In genomic region chr5:121972680-121973192, GRCm38 (mm10) we compare ENCODE assay signal across 8 mouse cellular contexts.
DNase-seq lines count a peak whose midpoint lies in the region; ATAC-seq and TF ChIP-seq lines count a peak whose summit lies in the region.

No protein-coding gene starts in this region.

- 47% methylated on average over 23 of the region's 23 CpGs for WGBS in forebrain, embryonic 14.5 days
- 71% methylated on average over 23 of the region's 23 CpGs for WGBS in forebrain, embryonic 11.5 days
- 25% methylated on average over 23 of the region's 23 CpGs for WGBS in limb, embryonic 15.5 days

- H3K9ac ChIP-seq in forebrain, embryonic 14.5 days (ENCODE audit: low read length): 0 out of 2 replicates have a peak overlapping the region, but pooled peaks have one; percentile 5
- H3K9ac ChIP-seq in forebrain, embryonic 11.5 days (ENCODE audit: low read length): no peak overlapping the region
- no peak overlapping the region for H3K9ac ChIP-seq in CH12.LX (ENCODE audit: insufficient read depth, low read depth)
- H3K9ac ChIP-seq in limb, embryonic 15.5 days: no peak overlapping the region

- no peak for DNase-seq in forebrain, embryonic 14.5 days (ENCODE audit: low spot score)
- DNase-seq in forebrain, embryonic 11.5 days (ENCODE audit: low spot score): no peak
- no peak for DNase-seq in CH12.LX (ENCODE audit: extremely low read depth)
- peak; percentile 76 for DNase-seq in embryo, embryonic 9.5 days (ENCODE audit: extremely low spot score)
- DNase-seq in thymus, postnatal 25 days: no peak
- DNase-seq in layer of hippocampus, postnatal 36 days: no peak

- in situ Hi-C loops in CH12.LX (cut with MboI; ENCODE audit: low pct_ligation_motif_present, low pct_unique_long_range_greater_than_20kb, low sequenced_read_pairs): no loop called here

- TF ChIP-seq CTCF in CH12.LX (conservative IDR thresholded peaks at IDR 0.05 in 1 of 2, IDR thresholded peaks at IDR 0.05 in 1 of 2; ENCODE audit: low read depth in 2 of 2, low read length in 2 of 2): no peak

- no peak for TF ChIP-seq EP300 in CH12.LX (IDR thresholded peaks at IDR 0.05; ENCODE audit: low read length)

- no peak for TF ChIP-seq POLR2A in CH12.LX (IDR thresholded peaks at IDR 0.05; ENCODE audit: low read depth, low read length)

- dilution Hi-C loops in CH12.LX (cut with MboI; ENCODE audit: extremely low pct_ligation_motif_present, extremely low pct_unique_long_range_greater_than_20kb, low sequenced_read_pairs): no loop called here

- H3K4me2 ChIP-seq in forebrain, embryonic 14.5 days (ENCODE audit: low read length): no peak overlapping the region
- no peak overlapping the region for H3K4me2 ChIP-seq in forebrain, embryonic 11.5 days (ENCODE audit: low read depth, low read length, severe bottlenecking)
- H3K4me2 ChIP-seq in CH12.LX (ENCODE audit: insufficient read depth, low read depth, poor library complexity, severe bottlenecking): no peak overlapping the region
- H3K4me2 ChIP-seq in limb, embryonic 15.5 days: peak overlapping the region; percentile 23; the same call in 1 of the 2 replicates

- H3K4me1 ChIP-seq in forebrain, embryonic 14.5 days (ENCODE audit: control insufficient read depth, insufficient read depth, low read length): peaks cover 23% of the 10 kb centered on the region
- H3K4me1 ChIP-seq in forebrain, embryonic 11.5 days (replicated peaks; ENCODE audit: control insufficient read depth, insufficient read depth, low read length): peaks cover 2% of the 10 kb centered on the region; the same call in 1 of the 2 replicates
- H3K4me1 ChIP-seq in CH12.LX (ENCODE audit: control insufficient read depth in 1 of 2, insufficient read depth in 2 of 2): no peaks in the 10 kb centered on the region
- peaks cover 12% of the 10 kb centered on the region for H3K4me1 ChIP-seq in limb, embryonic 15.5 days

- H3K9me3 ChIP-seq in forebrain, embryonic 14.5 days (replicated peaks; ENCODE audit: control insufficient read depth, low read length): no peaks in the 10 kb centered on the region
- no peaks in the 10 kb centered on the region for H3K9me3 ChIP-seq in forebrain, embryonic 11.5 days (ENCODE audit: control insufficient read depth, low read length)
- peaks cover 3% of the 10 kb centered on the region for H3K9me3 ChIP-seq in CH12.LX (replicated peaks; ENCODE audit: low read length)
- no peaks in the 10 kb centered on the region for H3K9me3 ChIP-seq in limb, embryonic 15.5 days

- TF ChIP-seq RAD21 in CH12.LX (IDR thresholded peaks at IDR 0.05; ENCODE audit: low read depth, low read length): no peak

- no peak overlapping the region for H3K4me3 ChIP-seq in forebrain, embryonic 14.5 days (ENCODE audit: low read depth, low read length)
- H3K4me3 ChIP-seq in forebrain, embryonic 11.5 days (ENCODE audit: low read depth, low read length): no peak overlapping the region
- H3K4me3 ChIP-seq in CH12.LX (replicated peaks in 1 of 3; ENCODE audit: low read depth in 2 of 3, low read length in 2 of 3, poor library complexity in 1 of 3): no peak overlapping the region
- H3K4me3 ChIP-seq in limb, embryonic 15.5 days: peak overlapping the region; percentile 2; the same call in 1 of the 2 replicates

- H3K27ac ChIP-seq in forebrain, embryonic 14.5 days (ENCODE audit: low read depth, low read length): no peak overlapping the region
- H3K27ac ChIP-seq in forebrain, embryonic 11.5 days (ENCODE audit: low read depth, low read length): no peak overlapping the region
- no peak overlapping the region for H3K27ac ChIP-seq in CH12.LX (ENCODE audit: insufficient read depth, low read depth)
- no peak overlapping the region for H3K27ac ChIP-seq in limb, embryonic 15.5 days

- no peaks in the 10 kb centered on the region for H3K79me2 ChIP-seq in CH12.LX (replicated peaks; ENCODE audit: control insufficient read depth, extremely low read depth, insufficient read depth, poor library complexity, severe bottlenecking)

- H3K36me3 ChIP-seq in forebrain, embryonic 14.5 days (ENCODE audit: control insufficient read depth, insufficient read depth, low read length): no peaks in the 10 kb centered on the region
- H3K36me3 ChIP-seq in forebrain, embryonic 11.5 days (ENCODE audit: control insufficient read depth, insufficient read depth, low read length): no peaks in the 10 kb centered on the region
- no peaks in the 10 kb centered on the region for H3K36me3 ChIP-seq in CH12.LX (replicated peaks in 1 of 2; ENCODE audit: control insufficient read depth in 1 of 2, insufficient read depth in 1 of 2, low read length in 1 of 2)
- H3K36me3 ChIP-seq in limb, embryonic 15.5 days: no peaks in the 10 kb centered on the region

- ATAC-seq in forebrain, embryonic 14.5 days: no peak
- ATAC-seq in forebrain, embryonic 11.5 days (replicated peaks; ENCODE audit: low FRiP score): no peak
- no peak for ATAC-seq in limb, embryonic 15.5 days (ENCODE audit: insufficient number of reproducible peaks, low FRiP score, low TSS enrichment, low read depth)
- ATAC-seq in activated CD4-positive, CD25-positive, alpha-beta regulatory T cell, adult 4 months: no peak

- H3K27me3 ChIP-seq in forebrain, embryonic 14.5 days (replicated peaks; ENCODE audit: control insufficient read depth, insufficient read depth, low read length): no peaks in the 10 kb centered on the region
- H3K27me3 ChIP-seq in forebrain, embryonic 11.5 days (ENCODE audit: control insufficient read depth, insufficient read depth, low read length): no peaks in the 10 kb centered on the region
- peaks cover 84% of the 10 kb centered on the region for H3K27me3 ChIP-seq in CH12.LX (replicated peaks)
- H3K27me3 ChIP-seq in limb, embryonic 15.5 days: no peaks in the 10 kb centered on the region

TF ChIP-seq in CH12.LX, 34 proteins besides CTCF, POLR2A, EP300 and RAD21:
- peak; percentile 74 for TF ChIP-seq NRF1 (IDR thresholded peaks at IDR 0.05; ENCODE audit: low read depth, low read length)
- TF ChIP-seq JUN (IDR thresholded peaks at IDR 0.05; ENCODE audit: insufficient read depth, low read depth, low read length): no peak
